Mouse (Mus musculus): ENCODE measurements around the gene Riok1. TPM values are rescaled to one million over a fixed set of nuclear protein-coding genes. Genes with fewer than 3 reads are reported as not detected.

Riok1 gene
- 10 to 100 TPM; 21.4 to 25.9 TPM for total RNA-seq (2021)

DNA sequence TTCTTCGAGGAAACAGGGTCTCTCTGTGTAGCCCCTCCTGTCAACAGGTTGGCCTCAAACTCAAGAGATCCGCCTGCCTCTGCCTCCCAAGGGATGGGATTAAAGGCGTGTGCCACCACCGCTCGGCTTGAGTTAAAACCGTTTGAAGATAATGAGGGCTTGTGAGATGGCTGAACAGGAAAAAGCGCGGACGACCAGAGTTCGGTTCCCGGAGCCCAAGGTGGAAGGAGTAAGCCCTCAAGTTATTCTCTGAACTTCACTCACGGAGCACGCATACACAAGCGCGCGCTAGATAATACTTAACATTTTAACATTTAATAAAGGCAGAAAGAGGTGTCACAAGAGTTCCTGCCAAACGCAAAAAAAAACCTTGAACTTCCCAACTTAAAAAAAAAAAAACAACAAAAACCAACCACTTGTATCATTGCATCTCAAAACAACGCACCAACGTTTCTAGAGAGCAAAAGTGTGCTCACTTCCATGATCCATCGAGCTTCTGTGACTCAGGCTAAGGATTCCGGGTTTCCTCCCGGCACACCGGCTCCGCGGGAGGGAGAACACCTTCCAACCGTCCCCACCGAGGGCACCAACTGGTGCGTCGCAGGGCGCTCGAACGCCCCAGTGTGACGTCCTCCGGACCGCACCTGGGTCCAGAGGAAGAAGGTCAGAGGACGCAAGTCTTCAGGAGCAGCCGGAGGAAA lies at the start of gene Riok1:
TSS of gene Riok1 (plus strand) at position 653 of the 701 bp plus-strand sequence.
- DNase-seq (ENCODE audit: low spot score in 2 of 2) = no peak
- intact Hi-C loops (cut with DNase I) = loop anchor here (2.0 to 5.0 kb wide), 3 partner anchors 42 to 599 kb away; partner anchors contain the start of gene Ssr1

DNA sequence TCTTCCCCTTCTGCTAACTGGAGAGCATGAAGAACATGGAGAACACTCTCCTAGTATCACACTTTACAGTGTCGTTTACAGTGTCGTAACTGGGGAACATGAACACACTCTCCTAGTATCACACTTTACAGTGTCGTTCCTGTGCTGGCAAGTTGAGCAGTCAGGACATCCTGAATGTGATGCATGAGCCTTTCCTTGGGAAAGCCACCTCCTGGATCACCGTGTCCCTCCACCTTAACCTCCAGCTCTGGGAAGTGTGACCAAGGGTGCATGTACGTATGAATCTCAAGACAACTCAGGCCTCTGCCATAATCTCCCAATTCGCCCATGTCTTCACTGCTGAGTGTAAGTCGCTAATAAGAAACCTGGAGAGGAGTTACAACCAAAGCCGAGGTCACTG lies 47.1 kb upstream of the Riok1 start:
- DNase-seq (ENCODE audit: low spot score in 2 of 2) = no peak
- intact Hi-C loops (cut with DNase I) = loop anchor here (5.0 kb wide), 2 partner anchors 68 to 218 kb away; no protein-coding TSS in a partner anchor

DNA sequence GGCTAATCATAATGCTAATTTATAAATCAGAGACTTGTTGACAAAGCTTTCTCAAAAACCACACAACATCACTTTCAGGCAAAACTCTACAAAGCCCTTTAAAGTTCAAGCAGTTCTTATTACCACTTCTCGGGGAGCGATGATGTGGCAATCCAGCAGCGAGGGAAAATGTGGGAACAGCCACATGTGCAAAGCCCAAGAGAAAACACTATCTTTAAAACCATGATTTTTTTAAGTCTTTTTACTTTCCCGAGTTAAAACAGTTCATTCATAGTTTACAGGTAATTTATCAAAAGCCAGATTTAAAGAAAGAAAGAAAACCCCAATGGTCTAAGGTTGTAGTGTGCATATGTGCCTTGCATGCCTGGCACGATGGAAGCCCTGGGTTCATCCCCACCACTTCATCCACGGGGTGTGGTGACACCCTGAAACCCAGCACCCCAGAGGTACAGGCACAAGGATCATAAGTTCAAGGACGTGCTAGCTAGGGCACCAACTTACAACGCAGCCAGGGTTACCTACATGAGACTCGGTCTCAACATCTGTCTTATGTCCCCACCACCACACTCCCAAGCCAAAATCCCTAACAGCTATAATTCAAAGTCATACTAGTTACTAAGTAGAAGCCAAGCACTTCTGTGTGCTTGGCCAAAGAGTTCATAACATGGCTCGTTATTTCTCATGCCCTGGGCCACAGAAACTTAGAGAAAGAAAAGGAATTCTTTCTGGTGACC lies 44.0 kb upstream of the Riok1 start:
- DNase-seq (ENCODE audit: low spot score in 2 of 2) = no peak
- intact Hi-C loops (cut with DNase I) = loop anchor here (5.0 kb wide), 2 partner anchors 64 to 214 kb away; no protein-coding TSS in a partner anchor

DNA sequence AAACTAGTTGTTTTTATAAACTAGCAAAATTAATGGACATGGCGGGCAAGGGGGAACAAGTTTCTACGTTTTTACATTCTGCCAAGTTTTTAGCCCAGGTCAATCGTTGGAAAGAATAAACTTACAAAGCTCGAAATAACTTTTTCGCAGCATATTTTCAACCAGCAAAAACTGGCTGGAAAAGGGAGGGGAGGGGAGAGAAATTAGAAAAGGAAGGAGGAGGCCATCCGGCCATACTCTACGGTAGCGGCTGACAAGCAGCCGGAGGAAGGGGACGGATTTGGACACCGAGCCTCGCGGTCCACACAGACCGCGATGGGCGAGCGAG lies 43.5 kb upstream of the Riok1 start:
- DNase-seq (ENCODE audit: low spot score in 2 of 2) = no peak
- intact Hi-C loops (cut with DNase I) = loop anchor here (5.0 kb wide), 2 partner anchors 64 to 214 kb away; no protein-coding TSS in a partner anchor

DNA sequence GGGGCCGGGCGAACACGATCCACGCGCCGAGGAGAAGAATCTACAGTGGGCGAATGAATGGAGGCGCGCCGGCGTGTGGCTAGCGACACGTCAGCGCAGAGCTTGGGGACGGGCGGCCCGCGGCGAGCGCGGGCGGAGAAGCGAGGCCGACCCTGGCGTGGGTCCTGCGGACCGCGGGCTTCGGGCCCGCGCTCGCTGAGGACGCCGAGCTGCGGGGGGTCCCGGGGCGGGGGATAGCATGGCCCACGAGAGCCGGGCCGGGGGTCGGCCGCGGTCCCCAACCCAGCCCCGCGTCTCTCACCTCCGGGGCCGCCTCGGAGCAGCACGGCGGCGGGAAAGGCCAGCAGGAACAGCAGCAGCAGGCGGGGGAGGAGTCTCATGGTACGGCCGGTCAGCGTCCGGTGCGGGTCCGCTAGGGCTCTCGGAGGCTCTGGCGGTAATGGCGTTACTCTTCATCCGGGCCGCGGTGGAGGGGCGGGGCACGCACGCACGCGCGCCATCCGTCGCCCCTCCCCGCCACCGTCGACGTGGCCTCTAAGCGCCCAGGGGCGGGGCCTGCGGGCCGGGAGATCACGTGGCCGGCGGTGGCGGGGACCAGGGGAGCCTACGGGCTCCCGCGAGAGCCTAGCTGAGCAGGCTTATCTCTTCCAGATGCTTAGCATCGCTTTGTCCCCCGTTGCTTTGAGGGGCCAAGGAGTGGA lies 42.9 kb upstream of the Riok1 start, which contains the start of gene Ssr1:
TSS of gene Ssr1 (minus strand) at position 514 of the 701 bp plus-strand sequence.
- peak; percentile 96 for DNase-seq (ENCODE audit: low spot score in 2 of 2)
- intact Hi-C loops (cut with DNase I) = loop anchor here (2.0 to 5.0 kb wide), 3 partner anchors 43 to 213 kb away; partner anchors contain the start of genes Cage1 and Riok1

DNA sequence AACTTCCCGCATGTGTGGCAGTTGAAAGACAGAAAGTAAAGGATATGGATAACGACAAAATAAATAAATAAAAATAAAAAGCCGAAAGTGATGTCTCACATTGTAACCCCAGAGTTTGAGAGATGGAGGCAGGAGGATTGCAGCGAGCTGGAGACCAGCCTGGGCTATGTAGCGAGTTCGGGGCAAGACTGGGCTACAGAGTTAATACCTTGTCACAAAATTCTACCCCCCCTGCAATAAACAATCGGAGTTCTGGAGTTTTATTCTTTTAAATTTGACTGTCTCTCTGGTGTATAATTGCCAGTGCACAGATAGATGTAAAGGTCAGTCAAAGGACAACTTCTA lies 42.4 kb upstream of the Riok1 start:
- intact Hi-C loops (cut with DNase I) = loop anchor here (2.0 to 5.0 kb wide), 3 partner anchors 42 to 213 kb away; partner anchors contain the start of genes Cage1 and Riok1
- no peak for DNase-seq (ENCODE audit: low spot score in 2 of 2)

DNA sequence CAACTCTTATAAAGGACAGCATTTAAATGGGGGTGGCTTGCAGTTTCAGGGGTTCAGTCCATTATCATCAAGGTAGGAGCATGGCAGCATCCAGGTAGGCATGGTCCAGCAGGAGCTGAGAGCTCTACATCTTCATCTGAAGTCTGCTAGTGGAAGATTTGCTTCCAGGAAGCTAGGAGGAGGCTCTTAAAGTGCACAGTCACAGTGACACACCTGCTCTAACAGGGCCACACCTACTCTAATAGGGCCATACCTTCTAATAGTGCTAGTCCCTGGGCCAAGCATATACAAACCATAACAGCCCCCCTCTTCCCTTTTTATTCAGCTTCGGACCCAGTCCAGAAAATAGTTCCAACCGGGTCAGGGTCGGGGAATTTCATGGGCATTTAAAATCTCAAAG lies 37.1 kb upstream of the Riok1 start:
- no peak for DNase-seq (ENCODE audit: low spot score in 2 of 2)
- intact Hi-C loops (cut with DNase I) = no loop called here

DNA sequence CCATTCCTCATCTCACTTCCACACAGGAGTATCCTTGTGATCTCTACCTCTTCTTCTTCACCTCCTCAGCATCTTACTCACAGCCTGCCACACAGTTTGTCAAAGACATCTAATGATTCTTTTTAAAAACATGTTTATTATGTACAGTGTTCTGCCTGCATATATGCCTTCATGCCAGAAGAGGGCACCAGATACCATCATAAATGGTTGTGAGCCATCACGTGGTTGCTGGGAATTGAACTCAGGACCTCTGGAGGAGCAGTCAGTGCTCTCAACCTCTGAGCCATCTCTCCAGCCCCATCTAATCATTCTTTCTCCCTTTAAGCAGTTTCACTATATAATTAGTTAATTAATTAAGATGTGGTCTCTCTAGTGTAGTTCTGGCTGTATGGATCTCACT lies 34.3 kb upstream of the Riok1 start:
- DNase-seq (ENCODE audit: low spot score in 2 of 2) = no peak
- intact Hi-C loops (cut with DNase I) = no loop called here

DNA sequence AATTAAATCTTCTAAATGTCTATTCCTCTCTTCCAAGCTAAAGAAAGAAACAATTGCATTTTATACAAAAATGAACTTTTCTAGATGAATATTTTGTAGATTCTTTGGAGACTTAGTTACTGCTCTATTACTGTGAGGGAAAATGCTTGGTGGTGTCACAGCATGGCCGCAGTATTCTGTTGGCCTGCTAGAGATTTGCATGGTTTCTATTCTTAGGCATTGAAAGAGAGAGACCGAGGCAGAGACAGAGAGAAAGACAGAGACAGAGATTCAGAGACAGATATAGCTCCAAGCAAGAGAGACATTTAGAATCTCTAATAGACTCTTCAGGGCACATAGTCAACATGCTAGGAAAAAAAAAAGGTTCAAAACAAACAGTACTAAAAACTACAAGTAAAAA lies 28.8 kb upstream of the Riok1 start:
- intact Hi-C loops (cut with DNase I) = no loop called here
- no peak for DNase-seq (ENCODE audit: low spot score in 2 of 2)

DNA sequence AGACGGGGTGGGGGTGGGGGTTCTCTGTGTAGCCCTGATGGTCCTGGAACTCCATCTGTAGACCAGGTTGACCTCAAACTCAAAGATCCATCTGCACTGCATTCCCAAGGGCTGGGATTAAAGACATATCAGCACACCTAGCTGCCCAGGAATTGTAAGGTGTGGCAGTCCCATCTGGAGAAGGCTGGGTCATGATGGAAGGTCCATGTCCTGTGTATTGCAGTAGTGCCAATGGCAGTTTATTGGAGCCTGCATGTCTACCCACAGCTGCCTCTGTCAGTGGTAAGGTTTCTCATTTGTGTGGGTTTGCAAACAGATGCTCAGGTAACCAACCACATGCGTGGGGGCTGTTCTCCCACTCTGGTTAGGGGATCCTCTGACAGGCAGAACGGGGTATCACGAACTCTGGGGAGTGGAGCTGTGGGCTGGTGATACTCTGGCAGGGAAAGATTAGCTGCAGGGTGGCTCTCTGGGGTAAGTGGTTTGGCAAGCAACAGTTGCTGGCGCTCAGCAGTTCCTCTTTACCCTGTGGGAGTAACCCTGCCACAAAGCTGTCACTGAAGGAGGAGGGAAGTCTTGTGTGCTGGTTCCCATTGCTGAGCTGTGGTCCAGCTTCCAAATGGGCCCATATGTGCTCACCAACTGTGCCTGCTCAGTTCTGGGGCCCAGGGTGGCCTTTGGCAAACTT lies 26.9 kb upstream of the Riok1 start:
- DNase-seq (ENCODE audit: low spot score in 2 of 2) = no peak
- intact Hi-C loops (cut with DNase I) = no loop called here

DNA sequence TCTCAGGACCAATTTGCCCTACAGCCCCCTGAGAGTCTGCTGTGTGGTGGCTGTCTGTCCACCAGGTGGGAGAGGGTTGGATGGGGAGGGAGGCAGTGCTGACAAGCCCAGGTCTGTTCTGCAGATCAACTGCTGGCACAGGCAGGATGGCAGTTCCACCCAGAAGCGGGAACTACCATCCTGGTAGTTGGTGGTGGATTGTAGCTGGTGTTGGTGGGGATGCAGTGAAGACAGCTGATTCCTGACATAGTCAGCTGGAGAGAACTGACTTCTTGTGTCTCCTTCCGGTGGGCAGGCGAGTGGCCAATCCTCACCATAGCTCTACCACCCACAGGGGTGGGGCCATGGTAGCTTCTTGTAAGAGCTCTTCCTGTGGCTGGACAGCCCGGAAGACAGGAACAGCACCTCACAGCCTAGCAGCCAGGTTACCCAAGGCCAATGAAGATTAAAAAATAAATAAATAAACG lies 26.3 kb upstream of the Riok1 start:
- intact Hi-C loops (cut with DNase I) = no loop called here
- no peak for DNase-seq (ENCODE audit: low spot score in 2 of 2)

DNA sequence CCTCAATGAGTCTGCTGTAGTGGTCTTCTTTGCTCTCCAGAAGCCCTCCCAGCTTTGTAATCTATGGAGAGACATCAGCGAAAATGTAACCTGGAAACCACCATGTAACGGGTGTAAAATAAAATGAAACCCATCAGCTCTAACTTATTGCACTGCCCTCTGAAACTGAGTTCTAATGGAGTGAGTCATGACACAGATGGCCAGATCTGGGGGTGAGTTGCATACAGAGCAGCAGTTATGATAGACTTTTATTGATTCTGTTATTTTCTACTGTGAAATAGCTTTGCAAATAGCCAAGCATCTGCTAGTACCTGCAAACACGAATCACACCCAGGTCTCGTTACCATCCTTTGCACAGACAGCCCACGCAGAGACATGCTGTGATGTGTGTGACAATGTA lies 24.4 kb upstream of the Riok1 start:
- intact Hi-C loops (cut with DNase I) = no loop called here

DNA sequence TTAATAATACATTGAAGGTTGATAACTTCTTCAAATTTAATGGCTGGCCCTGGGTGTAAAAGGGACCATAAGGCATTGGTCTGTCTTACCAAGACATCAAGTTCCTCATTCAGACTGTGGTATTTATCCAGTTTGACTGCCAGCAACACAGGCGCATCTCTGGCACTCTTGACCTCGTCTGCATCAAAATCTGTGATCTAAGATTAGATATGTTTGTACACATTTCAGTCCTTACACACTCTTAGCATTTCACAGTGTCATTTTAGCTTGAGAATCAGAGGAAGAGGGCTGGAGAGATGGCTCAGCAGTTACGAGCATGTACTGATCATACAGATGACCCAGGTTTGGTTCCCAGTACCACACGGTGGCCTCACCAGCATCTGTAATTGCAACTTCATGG lies 21.2 kb upstream of the Riok1 start:
- no peak for DNase-seq (ENCODE audit: low spot score in 2 of 2)
- intact Hi-C loops (cut with DNase I) = no loop called here

More for the DNA sequence above, 24.4 kb upstream of the Riok1 start:
- no peak for DNase-seq (ENCODE audit: low spot score in 2 of 2)

DNA sequence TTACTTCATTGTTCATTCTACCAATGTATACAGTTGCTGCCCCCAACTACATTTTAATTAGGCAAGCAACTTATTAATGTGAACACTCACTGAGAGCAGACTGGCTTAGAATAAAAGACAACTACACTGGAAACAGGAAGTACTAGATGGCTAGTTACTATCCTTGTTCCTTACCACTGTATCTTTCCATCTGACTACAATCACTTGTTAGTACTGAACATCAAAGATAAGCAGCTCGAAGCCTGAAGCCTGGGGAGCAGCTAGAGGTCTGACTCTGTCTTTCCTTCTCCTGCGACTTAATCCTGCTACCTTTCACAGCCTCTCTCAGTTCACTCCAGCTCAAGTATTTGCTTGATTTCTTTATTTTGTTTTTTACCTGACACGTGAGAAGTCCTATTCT lies 18.0 kb upstream of the Riok1 start:
- intact Hi-C loops (cut with DNase I) = no loop called here
- no peak for DNase-seq (ENCODE audit: low spot score in 2 of 2)

DNA sequence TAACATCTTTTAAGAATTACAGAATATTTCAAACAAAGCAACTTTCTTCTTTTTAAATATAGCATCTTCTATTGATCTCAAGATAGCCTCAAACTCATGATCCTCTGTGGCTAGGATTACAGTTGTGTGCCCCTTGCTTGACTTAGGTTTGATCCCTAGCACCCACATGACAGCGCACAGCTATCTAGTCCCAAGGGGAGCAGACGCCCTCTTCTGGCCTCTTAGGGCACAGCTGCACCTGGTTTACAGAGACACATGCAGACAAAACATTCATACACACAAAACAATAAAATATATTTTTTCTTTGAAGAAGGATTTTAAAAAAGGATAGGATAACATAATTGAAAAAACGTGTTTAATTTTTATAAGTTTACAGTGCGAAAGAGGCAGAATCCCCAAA lies 10.9 kb upstream of the Riok1 start:
- intact Hi-C loops (cut with DNase I) = no loop called here
- no peak for DNase-seq (ENCODE audit: low spot score in 2 of 2)

DNA sequence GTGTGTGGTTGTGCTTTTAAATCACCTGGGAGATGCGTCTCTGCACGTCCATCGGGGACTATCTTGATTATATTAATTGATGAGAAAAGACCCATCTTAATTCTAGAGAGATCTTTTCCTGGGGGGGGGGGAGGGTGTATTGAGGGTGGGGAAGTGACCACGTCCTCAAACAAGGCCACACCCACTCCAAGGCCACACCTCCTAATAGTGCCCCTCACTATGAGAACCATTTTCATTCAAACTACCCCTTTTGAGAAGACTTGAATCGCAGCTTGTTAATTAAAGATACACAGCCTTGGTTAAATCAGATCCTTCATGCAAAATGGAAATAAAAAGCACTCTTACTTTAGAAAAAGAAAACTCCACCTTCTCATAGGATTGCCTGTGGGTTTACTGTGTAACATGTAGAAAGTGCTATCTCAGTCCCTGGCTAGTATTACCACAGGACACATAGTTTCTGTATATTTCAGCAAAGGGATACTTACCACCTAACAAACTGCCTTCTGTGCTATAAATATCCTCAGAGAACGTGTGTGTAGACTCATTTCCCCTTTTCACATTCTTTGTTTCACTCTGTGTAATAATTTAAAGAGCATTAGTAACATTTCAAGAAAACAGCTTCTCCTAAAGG lies 9.1 kb upstream of the Riok1 start:
- intact Hi-C loops (cut with DNase I) = no loop called here
- DNase-seq (ENCODE audit: low spot score in 2 of 2) = no peak

DNA sequence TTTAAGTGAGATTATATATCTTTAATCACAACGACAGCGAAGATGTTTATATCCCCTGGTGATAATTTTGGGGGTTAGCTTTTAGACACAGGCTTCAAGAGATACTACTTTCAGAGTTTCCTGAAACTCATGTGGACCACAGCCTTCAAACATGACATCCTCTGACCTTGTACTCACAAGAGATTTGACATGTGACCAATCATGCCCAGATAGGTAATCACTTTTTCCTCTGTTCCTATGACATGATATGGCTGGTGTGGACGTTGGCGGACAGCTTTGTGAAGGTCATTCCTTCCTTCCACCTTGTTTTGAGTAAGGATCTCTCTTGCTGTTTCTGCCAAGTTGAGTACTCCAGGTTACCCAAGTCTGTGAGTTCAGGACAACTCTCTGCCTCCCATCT lies 8.4 kb upstream of the Riok1 start:
- DNase-seq (ENCODE audit: low spot score in 2 of 2) = no peak
- intact Hi-C loops (cut with DNase I) = no loop called here

DNA sequence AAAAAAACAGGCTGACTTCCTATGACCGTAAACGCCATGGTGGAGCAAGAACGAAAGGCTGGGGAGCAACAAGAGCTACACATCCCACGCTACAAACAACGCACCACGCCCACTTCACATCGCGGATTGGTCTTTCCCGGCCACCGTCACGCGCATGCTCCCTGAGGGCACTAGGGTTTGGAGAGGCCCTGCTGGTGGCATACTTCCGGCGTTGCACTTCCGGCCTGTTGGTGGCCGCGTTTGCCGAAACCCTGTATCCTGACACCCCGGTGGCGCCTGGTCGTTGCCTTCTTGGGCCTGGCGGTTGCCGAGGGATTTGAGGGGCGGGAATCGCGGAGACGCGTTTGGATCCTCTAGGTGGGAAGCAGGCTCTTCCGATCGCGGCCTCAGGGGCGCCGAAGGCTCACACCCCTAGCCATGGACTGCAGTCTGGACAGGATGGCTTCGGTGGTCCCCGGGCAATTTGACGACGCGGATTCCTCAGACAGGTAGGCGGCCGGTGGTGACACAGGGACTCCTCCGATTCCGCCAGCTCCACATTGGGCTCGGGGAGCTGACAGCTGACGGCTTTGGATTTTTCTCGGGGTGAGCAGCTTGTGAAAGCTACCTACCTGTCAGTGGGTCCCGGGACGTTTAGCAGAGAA lies 371 bp downstream of the Riok1 start, which contains the start of gene Cage1:
TSS of gene Cage1 (minus strand) at position 26 of the 644 bp plus-strand sequence.
- peak; percentile 97 to 98 for DNase-seq (ENCODE audit: low spot score in 2 of 2)
- intact Hi-C loops (cut with DNase I) = loop anchor here (2.0 to 5.0 kb wide), 3 partner anchors 42 to 600 kb away; partner anchors contain the start of gene Ssr1

DNA sequence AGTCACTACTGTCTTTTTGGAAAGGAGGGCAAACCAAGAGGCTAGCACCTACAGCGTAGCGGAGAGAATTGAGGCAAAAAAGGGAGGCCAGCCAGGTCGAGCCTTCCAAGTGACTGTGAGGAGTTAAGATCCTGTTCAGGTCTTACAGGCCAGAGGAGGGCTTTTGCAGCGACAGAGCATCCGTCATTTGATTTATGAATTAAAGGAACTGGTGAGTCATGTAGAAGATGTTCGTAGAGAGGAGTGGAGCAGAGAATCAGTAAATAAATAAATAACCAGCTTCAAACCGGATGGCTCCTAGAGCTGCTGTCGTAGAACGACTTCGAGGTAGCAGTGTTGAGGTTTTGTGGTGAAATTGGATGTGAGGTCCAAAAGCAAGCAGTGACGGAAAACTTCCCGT lies 1.0 kb downstream of the Riok1 start:
- intact Hi-C loops (cut with DNase I) = loop anchor here (2.0 to 5.0 kb wide), 3 partner anchors 43 to 601 kb away; partner anchors contain the start of gene Ssr1
- no peak for DNase-seq (ENCODE audit: low spot score in 2 of 2)
